Comparison of ENCODE assay signal across 23 mouse cellular contexts in the genomic region with DNA sequence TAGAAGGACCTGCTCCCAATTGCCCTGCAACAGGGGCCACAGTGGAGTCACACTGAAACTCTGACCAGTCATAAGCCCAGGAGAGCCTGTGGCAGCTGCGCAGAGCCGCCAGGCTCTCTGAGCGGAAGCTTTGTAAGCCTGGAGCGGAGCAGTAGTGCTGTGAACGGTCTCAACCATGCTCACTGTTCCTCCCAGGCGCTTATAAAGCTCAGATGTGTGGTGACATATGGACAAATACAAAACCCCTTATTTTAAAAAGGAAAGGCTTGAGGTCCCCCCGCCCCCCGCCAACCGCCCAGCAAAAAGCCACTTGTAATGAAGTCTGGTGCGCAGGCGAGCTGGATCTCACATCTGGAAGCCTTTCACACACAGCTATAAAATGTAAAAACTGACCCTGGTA. TPM values are rescaled to one million over a fixed set of nuclear protein-coding genes. Genes with fewer than 3 reads are reported as not detected.
A peak's percentile ranks its signal among the peaks of the same experiment; 100 is the strongest.
DNase-seq lines count a peak whose midpoint lies in the region; ATAC-seq lines count a peak whose summit lies in the region.
"Had no signal": no experiment of that assay in that cellular context is flagged by ENCODE, and none has a peak within 500 bp of the region (broad histone marks: within the 10 kb centered on the region; RNA-seq: fewer than 3 reads in every experiment).

No protein-coding gene starts in this region.

- peak; percentile 51 for DNase-seq in embryo, embryonic 11 days
- DNase-seq in embryo, embryonic 9.5 days (ENCODE audit: extremely low spot score) = no peak
- no peak for DNase-seq in midbrain, embryonic 11.5 days (ENCODE audit: low spot score, missing footprints)
- DNase-seq in limb, embryonic 10.5 days (ENCODE audit: low spot score) = peak; percentile 62
- DNase-seq in retina, postnatal 1 day = peak; percentile 37
- no peak for DNase-seq in left cerebral cortex, postnatal 14 days (ENCODE audit: low spot score in 2 of 2)
- DNase-seq: adrenal gland, postnatal 25 days; cerebellum, adult 9-10 months; gastrocnemius, postnatal 25 days; heart, postnatal 10 days; lung, postnatal 14 days; right cerebral cortex, adult 18-20 months; spleen, adult 18-20 months; thymus, postnatal 14 days had no signal

- H3K27me3 ChIP-seq in midbrain, embryonic 12.5 days = peaks cover 75% of the 10 kb centered on the region
- H3K27me3 ChIP-seq in midbrain, embryonic 11.5 days (ENCODE audit: control insufficient read depth, insufficient read depth, low read length) = peaks cover 24% of the 10 kb centered on the region
- H3K27me3 ChIP-seq in limb, embryonic 10.5 days (ENCODE audit: low read depth, poor library complexity, severe bottlenecking) = peaks cover 37% of the 10 kb centered on the region
- H3K27me3 ChIP-seq in liver, embryonic 12.5 days (replicated peaks) = peaks cover 42% of the 10 kb centered on the region

- intact Hi-C loops in left cerebral cortex, postnatal 14 days (cut with DNase I) = no loop called here

- no peaks in the 10 kb centered on the region for H3K9me3 ChIP-seq in midbrain, embryonic 12.5 days
- H3K9me3 ChIP-seq in midbrain, embryonic 11.5 days (ENCODE audit: control insufficient read depth, low read length) = no peaks in the 10 kb centered on the region
- no peaks in the 10 kb centered on the region for H3K9me3 ChIP-seq in limb, embryonic 10.5 days (replicated peaks)
- H3K9me3 ChIP-seq in liver, embryonic 12.5 days (replicated peaks) = 0 out of 2 replicates have a peak, but pooled peaks cover 5% of the 10 kb centered on the region
- H3K9me3 ChIP-seq: kidney, embryonic 15.5 days had no signal

- H3K4me3 ChIP-seq in midbrain, embryonic 12.5 days = no peak overlapping the region
- H3K4me3 ChIP-seq in midbrain, embryonic 11.5 days (ENCODE audit: low read depth, low read length) = no peak overlapping the region
- H3K4me3 ChIP-seq in limb, embryonic 10.5 days = peak overlapping the region; percentile 25
- H3K4me3 ChIP-seq in liver, embryonic 12.5 days = no peak overlapping the region
- H3K4me3 ChIP-seq: kidney, embryonic 15.5 days had no signal

- 64% methylated on average over 11 of the region's 11 CpGs for WGBS in midbrain, embryonic 12.5 days
- WGBS in midbrain, embryonic 11.5 days = 71% methylated on average over 11 of the region's 11 CpGs
- WGBS in limb, embryonic 10.5 days = 54% methylated on average over 11 of the region's 11 CpGs
- 65% methylated on average over 11 of the region's 11 CpGs for WGBS in liver, embryonic 12.5 days (ENCODE audit: insufficient replicate concordance)

- H3K4me1 ChIP-seq in midbrain, embryonic 12.5 days = peaks cover 9% of the 10 kb centered on the region
- H3K4me1 ChIP-seq in midbrain, embryonic 11.5 days (ENCODE audit: control insufficient read depth, insufficient read depth, low read length) = peaks cover 5% of the 10 kb centered on the region; the same call in 1 of the 2 replicates
- H3K4me1 ChIP-seq in limb, embryonic 10.5 days = peaks cover 46% of the 10 kb centered on the region
- no peaks in the 10 kb centered on the region for H3K4me1 ChIP-seq in liver, embryonic 12.5 days

- no peak overlapping the region for H3K4me2 ChIP-seq in midbrain, embryonic 12.5 days (replicated peaks)
- H3K4me2 ChIP-seq in midbrain, embryonic 11.5 days = no peak overlapping the region
- no peak overlapping the region for H3K4me2 ChIP-seq in liver, embryonic 12.5 days
- H3K4me2 ChIP-seq: kidney, embryonic 15.5 days had no signal

- H3K27ac ChIP-seq in midbrain, embryonic 12.5 days (replicated peaks) = no peak overlapping the region
- no peak overlapping the region for H3K27ac ChIP-seq in midbrain, embryonic 11.5 days (ENCODE audit: low read depth, low read length)
- peak overlapping the region; percentile 86 for H3K27ac ChIP-seq in limb, embryonic 10.5 days
- no peak overlapping the region for H3K27ac ChIP-seq in liver, embryonic 12.5 days
- H3K27ac ChIP-seq: kidney, embryonic 15.5 days; liver, embryonic 14.5 days had no signal

- ATAC-seq in midbrain, embryonic 12.5 days (ENCODE audit: low FRiP score, low read depth) = 0 out of 2 replicates have a peak, but pooled peaks have one; percentile 38
- ATAC-seq in midbrain, embryonic 11.5 days (ENCODE audit: low FRiP score) = no peak
- no peak for ATAC-seq in liver, embryonic 12.5 days
- ATAC-seq: activated CD4-positive, CD25-positive, alpha-beta regulatory T cell, adult 4 months had no signal

- no peaks in the 10 kb centered on the region for H3K36me3 ChIP-seq in midbrain, embryonic 12.5 days
- no peaks in the 10 kb centered on the region for H3K36me3 ChIP-seq in midbrain, embryonic 11.5 days (ENCODE audit: control insufficient read depth, insufficient read depth, low read length)
- peaks cover 15% of the 10 kb centered on the region; the same call in 1 of the 2 replicates for H3K36me3 ChIP-seq in limb, embryonic 10.5 days
- H3K36me3 ChIP-seq in liver, embryonic 12.5 days = no peaks in the 10 kb centered on the region
- H3K36me3 ChIP-seq: kidney, embryonic 15.5 days had no signal

- H3K9ac ChIP-seq in midbrain, embryonic 12.5 days (replicated peaks) = no peak overlapping the region
- no peak overlapping the region for H3K9ac ChIP-seq in midbrain, embryonic 11.5 days (ENCODE audit: low read length)
- no peak overlapping the region for H3K9ac ChIP-seq in liver, embryonic 12.5 days
- H3K9ac ChIP-seq: kidney, embryonic 15.5 days; liver, embryonic 14.5 days had no signal

RNA-seq across cellular contexts. Expression of a gene that starts 7.1 kb away (rescaled TPM):
- polyA plus RNA-seq in midbrain, embryonic 12.5 days (2016; fragmentation: Nextera tagmentation; extraction: Ambion mirVana) = 27.5 and 37.6 TPM in 2 replicates
- polyA plus RNA-seq in midbrain, embryonic 11.5 days (2014; fragmentation: Nextera tagmentation; extraction: Ambion mirVana) = 9.2 and 9.3 TPM in 2 replicates
- polyA plus RNA-seq in limb, embryonic 10.5 days (2016; fragmentation: Nextera tagmentation; extraction: Ambion mirVana) = 29.8 and 112 TPM in 2 replicates
- total RNA-seq in left cerebral cortex, postnatal 14 days (2021) = 100 to 1,000 TPM; 125 to 136 TPM
- 0.41 and 1.6 TPM in 2 replicates for polyA plus RNA-seq in liver, embryonic 12.5 days (2016; fragmentation: Nextera tagmentation; extraction: Ambion mirVana)
- total RNA-seq: CH12.LX had no signal
- polyA plus RNA-seq: activated CD4-positive, CD25-positive, alpha-beta regulatory T cell, adult 4 months had no signal

RNA-seq across cellular contexts. Expression of a gene that starts 37.3 kb away (rescaled TPM):
- polyA plus RNA-seq in midbrain, embryonic 12.5 days (2016; fragmentation: Nextera tagmentation; extraction: Ambion mirVana) = 38.0 and 38.8 TPM in 2 replicates
- 35.6 and 42.1 TPM in 2 replicates for polyA plus RNA-seq in midbrain, embryonic 11.5 days (2014; fragmentation: Nextera tagmentation; extraction: Ambion mirVana)
- polyA plus RNA-seq in limb, embryonic 10.5 days (2016; fragmentation: Nextera tagmentation; extraction: Ambion mirVana) = 0.11 TPM in 1 of 2 replicates, not detected in the other
- not detected for total RNA-seq in left cerebral cortex, postnatal 14 days (2021)
- not detected in 2 replicates for polyA plus RNA-seq in liver, embryonic 12.5 days (2016; fragmentation: Nextera tagmentation; extraction: Ambion mirVana)
- total RNA-seq: adrenal gland, postnatal 25 days; CH12.LX; gastrocnemius, postnatal 25 days; heart, postnatal 10 days; left cerebral cortex, adult 8-10 months had no signal
- polyA plus RNA-seq: activated CD4-positive, CD25-positive, alpha-beta regulatory T cell, adult 4 months; intestine, embryonic 14.5 days; kidney, embryonic 15.5 days; liver, embryonic 14.5 days; stomach, embryonic 16.5 days had no signal

Comparison
In these comparisons a context has a peak if more than half of its experiments do, and no peak if none do; other contexts are left out.
1. DNase-seq: peak in embryo, embryonic 11 days (single experiment), limb, embryonic 10.5 days (single experiment) and retina, postnatal 1 day (single experiment); none in embryo, embryonic 9.5 days (single experiment), midbrain, embryonic 11.5 days (single experiment) and left cerebral cortex, postnatal 14 days (0 of 2).
2. RNA of a gene that starts 37.3 kb away (polyA plus RNA-seq): 35.6 to 42.1 TPM in midbrain, embryonic 11.5 days and 38.0 to 38.8 TPM in midbrain, embryonic 12.5 days; 0.11 TPM in limb, embryonic 10.5 days and not detected in liver, embryonic 12.5 days; every median in the first group is over 10 times any median in the second.